Mouse (Mus musculus): ENCODE data around the gene Hoxa10. TPM values are rescaled to one million over a fixed set of nuclear protein-coding genes. Genes with fewer than 3 reads are reported as not detected.

Hoxa10 gene
- polyA plus RNA-seq, 2 experiments, result 111 to 117 TPM

DNA sequence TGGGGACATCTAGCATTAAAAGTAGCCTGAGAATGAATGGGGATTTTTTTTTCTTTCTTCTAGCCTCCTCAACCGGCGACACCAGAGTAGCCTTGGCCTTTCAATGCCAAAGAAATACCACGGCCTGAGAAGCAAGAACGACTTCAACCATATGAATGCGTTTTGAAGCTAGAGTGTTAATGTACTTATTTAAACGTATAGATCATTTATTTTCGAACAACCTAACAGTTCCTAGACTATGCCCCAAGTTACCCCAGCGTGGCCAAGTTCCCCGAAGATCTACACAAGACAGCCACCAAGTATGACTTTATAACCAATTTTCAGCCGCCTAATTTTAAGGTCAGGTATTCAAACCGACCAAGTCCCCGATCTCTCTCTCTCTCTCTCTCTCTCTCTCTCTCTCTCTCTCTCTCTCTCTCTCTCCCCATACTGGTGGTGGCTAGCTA, 19.8 kb downstream of the Hoxa10 start:
- H3K9ac ChIP-seq (ENCODE audit: low read depth, low read length, severe bottlenecking), result peak overlapping the region; percentile 100
- no peak for TF ChIP-seq POLR2A (IDR thresholded peaks at IDR 0.05; ENCODE audit: borderline replicate concordance, extremely low read depth, insufficient read depth, insufficient read length)
- peak overlapping the region; percentile 95 for H3K27ac ChIP-seq (replicated peaks; ENCODE audit: low read depth, low read length)
- peak overlapping the region; percentile 90 for H3K4me3 ChIP-seq (replicated peaks; ENCODE audit: low read length)
- H3K9me3 ChIP-seq (ENCODE audit: control insufficient read depth, low read length), result no peaks in the 10 kb centered on the region
- ATAC-seq (ENCODE audit: low FRiP score, low read depth) (no peak), DNase-seq (ENCODE audit: low spot score) (no peak)
- 7% methylated on average over 12 of the region's 12 CpGs for WGBS
- peaks cover 34% of the 10 kb centered on the region for H3K4me1 ChIP-seq (ENCODE audit: control insufficient read depth, insufficient read depth, low read length)
- H3K4me2 ChIP-seq (replicated peaks; ENCODE audit: low read depth, low read length, severe bottlenecking), result peak overlapping the region; percentile 96
- peaks cover 26% of the 10 kb centered on the region for H3K36me3 ChIP-seq (ENCODE audit: control insufficient read depth, insufficient read depth, low read length)
- peaks cover 6% of the 10 kb centered on the region; the same call in 1 of the 2 replicates for H3K27me3 ChIP-seq (ENCODE audit: control insufficient read depth, insufficient read depth, low read length)

- H3K9ac ChIP-seq (ENCODE audit: low read depth, low read length, severe bottlenecking), result peak overlapping the region; percentile 100
- ATAC-seq (ENCODE audit: low FRiP score, low read depth) (no peak), DNase-seq (ENCODE audit: low spot score) (peak; percentile 64)
- no peak for TF ChIP-seq POLR2A (IDR thresholded peaks at IDR 0.05; ENCODE audit: borderline replicate concordance, extremely low read depth, insufficient read depth, insufficient read length)
- H3K36me3 ChIP-seq (ENCODE audit: control insufficient read depth, insufficient read depth, low read length), result peaks cover 20% of the 10 kb centered on the region
- no peaks in the 10 kb centered on the region for H3K9me3 ChIP-seq (ENCODE audit: control insufficient read depth, low read length)
- H3K4me1 ChIP-seq (ENCODE audit: control insufficient read depth, insufficient read depth, low read length), result peaks cover 39% of the 10 kb centered on the region
- peak overlapping the region; percentile 90 for H3K4me3 ChIP-seq (replicated peaks; ENCODE audit: low read length)
- WGBS, result 18% methylated on average over 32 of the region's 32 CpGs
- peak overlapping the region; percentile 95 for H3K27ac ChIP-seq (replicated peaks; ENCODE audit: low read depth, low read length)
- H3K4me2 ChIP-seq (replicated peaks; ENCODE audit: low read depth, low read length, severe bottlenecking), result peak overlapping the region; percentile 96
- peaks cover 13% of the 10 kb centered on the region for H3K27me3 ChIP-seq (ENCODE audit: control insufficient read depth, insufficient read depth, low read length)
These were observed 20.4 kb downstream of the Hoxa10 start for GRCm38 (mm10) chr6:52220003-52220864.

DNA sequence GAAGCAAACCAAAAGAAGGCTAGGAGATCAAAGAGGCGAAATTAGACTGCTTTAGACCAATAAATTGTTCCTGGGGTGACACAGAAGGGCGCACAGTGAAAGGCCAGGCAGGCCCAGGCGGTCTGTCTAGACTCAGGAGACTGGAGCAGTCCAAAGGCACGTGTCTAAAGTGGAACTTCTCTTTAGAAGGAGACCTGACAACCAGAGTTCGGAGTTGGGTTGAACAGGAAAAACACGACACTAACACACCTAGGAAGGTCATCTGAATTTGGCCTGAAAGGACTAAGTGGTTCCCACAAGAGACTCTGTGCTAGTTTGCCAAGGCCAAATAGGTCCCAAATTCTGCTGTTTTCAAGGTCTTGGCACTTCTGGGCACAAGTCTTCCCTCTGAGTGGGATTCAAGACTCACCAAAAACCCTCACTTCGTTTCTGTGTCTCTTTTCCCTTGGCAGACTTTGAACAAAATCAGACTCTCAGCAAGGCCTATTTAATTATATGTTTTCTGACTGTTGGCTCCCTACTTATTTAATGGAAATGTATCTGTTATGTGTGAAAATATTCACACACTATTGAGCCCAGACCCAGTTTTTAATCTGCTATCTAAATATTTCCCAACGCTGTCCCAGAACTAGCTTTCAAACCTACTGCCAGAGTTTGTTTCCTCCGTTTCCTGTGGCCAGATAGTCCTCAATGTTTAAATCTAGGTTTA, 21.3 kb downstream of the Hoxa10 start:
- H3K4me2 ChIP-seq (replicated peaks; ENCODE audit: low read depth, low read length, severe bottlenecking), result peak overlapping the region; percentile 96
- 61% methylated on average over 9 of the region's 9 CpGs for whole genome bisulfite sequencing
- peaks cover 20% of the 10 kb centered on the region for H3K27me3 ChIP-seq (ENCODE audit: control insufficient read depth, insufficient read depth, low read length)
- no peak for DNase-seq (ENCODE audit: low spot score)
- no peak for ATAC-seq (ENCODE audit: low FRiP score, low read depth)
- no peaks in the 10 kb centered on the region for H3K9me3 ChIP-seq (ENCODE audit: control insufficient read depth, low read length)
- no peak overlapping the region for H3K27ac ChIP-seq (replicated peaks; ENCODE audit: low read depth, low read length)
- H3K9ac ChIP-seq (ENCODE audit: low read depth, low read length, severe bottlenecking), result 0 out of 2 replicates have a peak overlapping the region, but pooled peaks have one; percentile 100
- peaks cover 12% of the 10 kb centered on the region for H3K36me3 ChIP-seq (ENCODE audit: control insufficient read depth, insufficient read depth, low read length)
- TF ChIP-seq POLR2A (IDR thresholded peaks at IDR 0.05; ENCODE audit: borderline replicate concordance, extremely low read depth, insufficient read depth, insufficient read length), result no peak
- peaks cover 41% of the 10 kb centered on the region for H3K4me1 ChIP-seq (ENCODE audit: control insufficient read depth, insufficient read depth, low read length)
- peak overlapping the region; percentile 90; the same call in 1 of the 2 replicates for H3K4me3 ChIP-seq (replicated peaks; ENCODE audit: low read length)

GRCm38 (mm10) chr6:52218643-52219215, 21.9 kb downstream of the Hoxa10 start:
- no peak for DNase-seq (ENCODE audit: low spot score)
- ATAC-seq (ENCODE audit: low FRiP score, low read depth), result no peak
- peaks cover 43% of the 10 kb centered on the region for H3K4me1 ChIP-seq (ENCODE audit: control insufficient read depth, insufficient read depth, low read length)
- peaks cover 6% of the 10 kb centered on the region; the same call in 1 of the 2 replicates for H3K36me3 ChIP-seq (ENCODE audit: control insufficient read depth, insufficient read depth, low read length)
- H3K4me3 ChIP-seq (replicated peaks; ENCODE audit: low read length), result peak overlapping the region; percentile 65
- peak overlapping the region; percentile 71; the same call in 1 of the 2 replicates for H3K9ac ChIP-seq (ENCODE audit: low read depth, low read length, severe bottlenecking)
- no peak overlapping the region for H3K27ac ChIP-seq (replicated peaks; ENCODE audit: low read depth, low read length)
- peaks cover 23% of the 10 kb centered on the region for H3K27me3 ChIP-seq (ENCODE audit: control insufficient read depth, insufficient read depth, low read length)
- WGBS, result 22% methylated on average over 14 of the region's 14 CpGs
- H3K9me3 ChIP-seq (ENCODE audit: control insufficient read depth, low read length), result no peaks in the 10 kb centered on the region
- peak overlapping the region; percentile 96; the same call in 1 of the 2 replicates for H3K4me2 ChIP-seq (replicated peaks; ENCODE audit: low read depth, low read length, severe bottlenecking)
- TF ChIP-seq POLR2A (IDR thresholded peaks at IDR 0.05; ENCODE audit: borderline replicate concordance, extremely low read depth, insufficient read depth, insufficient read length), result no peak

Data from limb, embryonic 14.5 days (tissue).